Mouse (Mus musculus) small intestine, adult 2 months (tissue): ENCODE results near the gene Tmem132d. TPM values are rescaled to one million over a fixed set of nuclear protein-coding genes. Genes with fewer than 3 reads are reported as not detected.

Experiments
- H3K27ac ChIP-seq: fragments of 200-500 bp; 2 replicates; pipeline ENCODE4 v1.5.1; 2012; ENCODE audit warnings: low read depth, low read length, control low read depth, inconsistent platforms; ENCODE audit not compliant: insufficient read depth
- H3K27me3 ChIP-seq: fragments of 200-500 bp; 2 replicates; pipeline ENCODE4 v1.6.1; 2012; ENCODE audit warnings: mild to moderate bottlenecking, moderate library complexity, low read length, inconsistent platforms; ENCODE audit not compliant: control insufficient read depth, insufficient read depth
- H3K36me3 ChIP-seq: fragments of 200-500 bp; 2 replicates; pipeline ENCODE4 v1.6.1; 2012; ENCODE audit warnings: mild to moderate bottlenecking, low read length, control low read depth, inconsistent platforms; ENCODE audit not compliant: control insufficient read depth, insufficient read depth
- H3K4me1 ChIP-seq: fragments of 200-500 bp; 2 replicates; pipeline ENCODE4 v1.6.1; 2012; ENCODE audit warnings: low read length, inconsistent platforms, mixed read lengths; ENCODE audit not compliant: control insufficient read depth, insufficient read depth, insufficient read length
- H3K4me3 ChIP-seq: fragments of 200-500 bp; 2 replicates; pipeline ENCODE4 v1.5.1; 2012; ENCODE audit warnings: low read depth, mild to moderate bottlenecking, control low read depth, inconsistent platforms, low read length, moderate library complexity
- CTCF ChIP-seq: fragments of 200-500 bp; IDR thresholded peaks from 2 replicates; pipeline ENCODE4 v1.5.1; 2012; ENCODE audit warnings: low read depth, mild to moderate bottlenecking, control low read depth, inconsistent platforms, low read length, moderate library complexity, mixed read lengths; ENCODE audit not compliant: insufficient replicate concordance, insufficient read length; ENCODE audit errors: extremely low read depth
- POLR2A ChIP-seq: fragments of 200-500 bp; IDR thresholded peaks from 2 replicates; pipeline ENCODE4 v1.6.1; 2012; ENCODE audit warnings: low read depth, mild to moderate bottlenecking, control low read depth, inconsistent platforms, low read length, moderate library complexity
- WGBS: fragments of 180-500 bp; shearing (Covaris S2); methylation state at CpG from one replicate; pipeline ENCODE4 v1.1.7; 2018; 5-methylcytosine and 5-hydroxymethylcytosine counted together
- polyA plus RNA-seq: library from polyadenylated mRNA; depleted of rRNA; stranded (reverse); fragments of >200 nt; gene quantifications from 2 replicates; pipeline ENCODE4 v1.2.3, GENCODE M21; 2012

Gene Tmem132d
- polyA plus RNA-seq, 1 experiment: 0.15 TPM

DNA sequence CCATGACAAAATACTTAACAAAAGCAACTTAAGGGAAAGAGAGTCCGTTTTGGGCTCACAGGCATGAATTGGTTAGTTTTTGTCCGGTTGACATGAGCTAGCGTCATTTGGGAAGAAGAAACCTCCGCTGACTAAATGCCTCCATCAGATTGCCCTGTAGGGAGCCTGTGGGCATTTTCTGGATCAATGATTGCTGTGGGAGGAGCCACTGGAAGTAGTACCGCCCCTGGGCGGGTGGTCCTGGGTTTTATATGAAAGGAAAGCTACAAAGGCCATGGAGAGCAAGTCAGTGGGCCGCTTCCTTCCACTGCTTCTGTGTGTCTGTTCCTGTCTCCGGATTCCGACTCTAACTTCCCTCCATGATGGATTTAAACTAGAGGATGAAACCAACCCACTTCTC, 909 bp upstream of the Tmem132d start:
- Histone ChIP-seq H3K4me1 (no peaks in the 10 kb centered on the region), H3K27ac (no peak overlapping the region), H3K27me3 (no peaks in the 10 kb centered on the region), H3K4me3 (no peak overlapping the region), H3K36me3 (no peaks in the 10 kb centered on the region)
- TF ChIP-seq POLR2A (no peak), CTCF (no peak)
- 49% methylated on average over 9 of the region's 9 CpGs for WGBS

DNA sequence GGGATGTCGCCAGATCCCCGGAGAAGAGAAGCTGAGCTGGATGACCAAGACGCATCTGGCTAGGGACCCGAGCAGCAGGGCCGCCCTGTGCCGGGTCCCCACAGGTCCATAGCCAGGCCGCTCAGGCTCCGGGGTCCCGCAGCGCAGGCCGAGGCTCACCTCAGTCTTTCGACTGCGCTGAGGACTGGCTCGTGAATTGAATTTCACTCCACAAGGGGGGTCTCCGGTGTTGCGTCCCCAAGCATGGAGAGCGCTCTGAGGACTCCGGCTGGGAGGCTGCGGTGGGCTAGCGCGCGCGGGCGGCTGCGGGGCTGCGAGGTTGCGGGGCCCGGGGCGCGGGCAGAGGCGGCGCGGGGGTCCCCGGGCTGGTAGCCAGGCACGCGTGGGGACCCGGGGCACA, 455 bp downstream of the Tmem132d start:
- no peak for TF ChIP-seq CTCF
- TF ChIP-seq POLR2A: no peak
- no peaks in the 10 kb centered on the region for H3K36me3 ChIP-seq
- H3K4me3 ChIP-seq: no peak overlapping the region
- H3K27ac ChIP-seq: no peak overlapping the region
- 13% methylated on average over 37 of the region's 37 CpGs for WGBS
- no peaks in the 10 kb centered on the region for H3K27me3 ChIP-seq
- no peaks in the 10 kb centered on the region for H3K4me1 ChIP-seq

GRCm38 (mm10) chr5:128424636-128425035, 8.2 kb downstream of the Tmem132d start:
- no peaks in the 10 kb centered on the region for H3K4me1 ChIP-seq
- no peak overlapping the region for H3K4me3 ChIP-seq
- WGBS: 64% methylated on average over 4 of the region's 4 CpGs
- no peak overlapping the region for H3K27ac ChIP-seq
- no peaks in the 10 kb centered on the region for H3K27me3 ChIP-seq
- H3K36me3 ChIP-seq: no peaks in the 10 kb centered on the region
- TF ChIP-seq CTCF (no peak), POLR2A (no peak)

DNA sequence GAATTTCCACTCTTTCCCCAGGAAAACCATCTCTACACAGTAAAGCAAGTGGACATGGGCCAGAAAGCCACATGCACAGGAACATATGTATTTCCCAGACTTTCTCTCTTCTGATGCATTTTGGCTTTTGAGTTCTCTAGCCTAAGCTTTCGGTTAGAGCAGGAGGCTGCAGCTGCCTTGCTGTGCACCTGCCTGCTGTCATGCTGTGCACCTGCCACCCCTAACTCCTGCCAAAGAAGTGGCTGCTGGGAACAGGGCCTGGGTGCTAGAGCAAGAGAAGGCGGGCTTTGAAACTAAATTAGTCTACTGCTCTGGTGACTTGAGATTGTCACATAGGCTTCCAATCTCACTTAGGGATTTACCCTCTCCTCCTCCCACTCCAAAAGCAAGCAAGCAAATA, 8.7 kb downstream of the Tmem132d start:
- Histone ChIP-seq H3K4me1 (no peaks in the 10 kb centered on the region), H3K4me3 (no peak overlapping the region), H3K27ac (no peak overlapping the region), H3K27me3 (no peaks in the 10 kb centered on the region), H3K36me3 (no peaks in the 10 kb centered on the region)
- TF ChIP-seq CTCF (no peak), POLR2A (no peak)
- WGBS: 81% methylated on average over 2 of the region's 2 CpGs

- WGBS: 86% methylated on average over 2 of the region's 2 CpGs
- no peak for TF ChIP-seq CTCF
- no peak for TF ChIP-seq POLR2A
- no peaks in the 10 kb centered on the region for H3K27me3 ChIP-seq
- H3K27ac ChIP-seq: no peak overlapping the region
- no peaks in the 10 kb centered on the region for H3K4me1 ChIP-seq
- H3K4me3 ChIP-seq: no peak overlapping the region
- H3K36me3 ChIP-seq: no peaks in the 10 kb centered on the region
Observed at GRCm38 (mm10) chr5:128422090-128422489, 10.8 kb downstream of the Tmem132d start.

- no peaks in the 10 kb centered on the region for H3K4me1 ChIP-seq
- TF ChIP-seq CTCF (no peak), POLR2A (no peak)
- no peaks in the 10 kb centered on the region for H3K36me3 ChIP-seq
- 70% methylated on average over 11 of the region's 11 CpGs for WGBS
- no peak overlapping the region for H3K4me3 ChIP-seq
- no peak overlapping the region for H3K27ac ChIP-seq
- H3K27me3 ChIP-seq: no peaks in the 10 kb centered on the region
Observed at GRCm38 (mm10) chr5:128418149-128418710, 14.6 kb downstream of the Tmem132d start.

DNA sequence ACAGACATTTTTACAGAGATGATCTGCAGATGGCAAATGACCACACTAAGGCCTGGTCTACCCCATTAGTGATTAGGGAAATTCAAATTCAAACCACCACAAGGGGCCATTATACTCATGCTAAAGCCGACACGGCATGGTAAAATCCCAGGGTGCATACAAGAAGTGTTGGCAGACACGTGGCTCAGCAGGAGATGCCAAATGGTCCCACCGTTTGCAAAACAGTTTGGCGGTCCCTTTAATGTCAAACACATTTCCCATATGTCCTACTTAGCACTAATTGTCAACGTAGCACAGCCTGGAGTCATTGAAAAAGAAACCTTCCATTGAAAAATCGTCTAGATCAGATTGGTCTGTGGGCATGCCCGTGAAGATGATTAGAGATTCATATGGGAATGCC, 18.8 kb downstream of the Tmem132d start:
- TF ChIP-seq CTCF: no peak
- no peak for TF ChIP-seq POLR2A
- WGBS: 65% methylated on average over 8 of the region's 8 CpGs

GRCm38 (mm10) chr5:128412306-128412705, 20.6 kb downstream of the Tmem132d start:
- TF ChIP-seq POLR2A: no peak
- no peak for TF ChIP-seq CTCF
- H3K27me3 ChIP-seq: no peaks in the 10 kb centered on the region
- no peaks in the 10 kb centered on the region for H3K36me3 ChIP-seq
- no peak overlapping the region for H3K27ac ChIP-seq
- no peaks in the 10 kb centered on the region for H3K4me1 ChIP-seq
- WGBS: 35% methylated on average over 6 of the region's 6 CpGs
- no peak overlapping the region for H3K4me3 ChIP-seq

More for the DNA sequence above, 18.8 kb downstream of the Tmem132d start:
- Histone ChIP-seq H3K27ac (no peak overlapping the region), H3K4me1 (no peaks in the 10 kb centered on the region), H3K27me3 (no peaks in the 10 kb centered on the region), H3K36me3 (no peaks in the 10 kb centered on the region), H3K4me3 (no peak overlapping the region)
